Mouse (Mus musculus) midbrain, embryonic 12.5 days (tissue): ENCODE data around the gene Ubxn4. TPM values are rescaled to one million over a fixed set of nuclear protein-coding genes. Genes with fewer than 3 reads are reported as not detected.
"Not testable (repeated sequence)": the region's sequence is repeated elsewhere in the genome, so short reads cannot be mapped to it uniquely, and the experiment has no call there.

Experiments
- ATAC-seq: fragments of 200-750 bp; cut with Nextera tagmentation; 2 replicates; pipeline ENCODE4 v1.8.0; 2017; ENCODE audit warnings: low read depth, moderate TSS enrichment, moderate library complexity; ENCODE audit not compliant: low FRiP score
- H3K27ac ChIP-seq: fragments of 300-500 bp; sonication (generic); replicated peaks from 2 replicates; pipeline ENCODE4 v1.5.1; 2016; ENCODE audit warnings: mild to moderate bottlenecking
- H3K27me3 ChIP-seq: fragments of 300-500 bp; sonication (generic); 2 replicates; pipeline ENCODE4 v1.6.1; 2016; ENCODE audit warnings: mild to moderate bottlenecking
- H3K36me3 ChIP-seq: fragments of 300-500 bp; sonication (generic); 2 replicates; pipeline ENCODE4 v1.6.1; 2016
- H3K4me1 ChIP-seq: fragments of 300-500 bp; sonication (generic); 2 replicates; pipeline ENCODE4 v1.6.1; 2016
- H3K4me2 ChIP-seq: fragments of 300-500 bp; sonication (generic); replicated peaks from 2 replicates; pipeline ENCODE4 v1.6.1; 2016; ENCODE audit warnings: mild to moderate bottlenecking, moderate library complexity
- H3K4me3 ChIP-seq: fragments of 300-500 bp; sonication (generic); 2 replicates; pipeline ENCODE4 v1.5.1; 2016; ENCODE audit warnings: mild to moderate bottlenecking
- H3K9ac ChIP-seq: fragments of 300-500 bp; sonication (generic); replicated peaks from 2 replicates; pipeline ENCODE4 v1.6.1; 2016; ENCODE audit warnings: mild to moderate bottlenecking, moderate library complexity
- H3K9me3 ChIP-seq: fragments of 300-500 bp; sonication (generic); 2 replicates; pipeline ENCODE4 v1.6.1; 2016; ENCODE audit warnings: mild to moderate bottlenecking
- WGBS: fragments of 180-500 bp; shearing (Covaris S2); methylation state at CpG from one replicate; pipeline ENCODE4 v1.1.7; 2016; 5-methylcytosine and 5-hydroxymethylcytosine counted together
- microRNA counts: library from miRNA; unstranded; fragments of <30 nt; microRNA quantifications from one replicate; lab custom pipeline; 2017
- microRNA-seq: library from miRNA; unstranded; fragments of <30 nt; microRNA quantifications from one replicate; pipeline ENCODE4, GENCODE M21; 2017
- polyA plus RNA-seq: library from polyadenylated mRNA; unstranded; fragments of >200 nt; fragmentation: Nextera tagmentation; extraction: Ambion mirVana; gene quantifications from 2 replicates; pipeline ENCODE4 v1.2.1, GENCODE M21; 2016

Gene Ubxn4
- polyA plus RNA-seq, 1 experiment from 2014 or later = 76.9 TPM

DNA sequence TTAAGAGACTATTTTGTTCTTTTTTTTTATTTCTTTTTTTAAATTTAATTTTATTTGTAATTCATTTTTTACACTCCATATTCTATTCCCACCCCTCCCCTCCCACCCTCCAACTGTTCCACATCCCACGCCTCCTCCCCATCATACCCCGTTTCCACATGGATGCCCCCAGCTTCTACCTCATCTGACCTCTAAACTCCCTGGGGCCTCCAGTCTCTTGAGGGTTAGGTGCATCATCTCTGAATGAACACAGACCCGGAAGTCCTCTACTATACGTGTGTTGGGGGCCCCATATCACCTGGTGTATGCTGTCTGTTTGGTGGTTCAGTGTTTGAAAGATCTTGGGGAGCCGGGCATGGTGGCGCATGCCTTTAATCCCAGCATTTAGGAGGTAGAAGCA lies 75.5 kb downstream of the Ubxn4 start:
- 94% methylated on average over 6 of the region's 6 CpGs for WGBS
- H3K4me2 ChIP-seq, H3K9ac ChIP-seq, H3K4me3 ChIP-seq, H3K9me3 ChIP-seq, H3K4me1 ChIP-seq, H3K27me3 ChIP-seq, ATAC-seq, H3K36me3 ChIP-seq, H3K27ac ChIP-seq: not testable (repeated sequence)

DNA sequence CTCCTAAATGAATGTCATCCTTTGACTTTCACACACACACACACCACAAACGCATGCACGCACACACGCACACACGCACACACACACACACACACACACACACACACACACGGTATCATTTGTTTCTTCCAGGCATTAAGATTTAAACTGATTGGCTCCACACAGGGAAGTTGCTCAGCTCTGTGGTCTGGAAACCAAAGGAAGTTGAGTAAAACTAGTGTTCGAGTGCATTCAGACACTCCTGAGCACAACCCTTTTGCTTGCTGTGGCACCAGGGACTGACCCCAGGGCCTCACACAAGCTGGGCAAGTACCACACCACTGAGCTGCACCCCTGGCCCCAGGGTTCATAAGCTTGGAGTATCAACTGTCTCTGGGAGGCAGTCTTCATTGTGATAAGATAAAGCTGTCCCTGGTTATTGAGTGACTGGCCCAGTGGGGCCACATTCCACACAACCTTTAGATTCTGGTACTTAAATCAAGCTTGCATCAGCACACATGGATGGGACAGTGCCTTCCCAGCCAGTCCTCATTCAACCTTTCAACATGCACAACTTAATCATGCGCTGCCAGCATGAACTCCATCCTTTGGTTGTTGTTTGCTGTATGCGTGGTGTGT lies 79.4 kb downstream of the Ubxn4 start:
- Histone ChIP-seq H3K27me3 (no peaks in the 10 kb centered on the region), H3K36me3 (peaks cover 14% of the 10 kb centered on the region), H3K27ac (no peak overlapping the region), H3K4me1 (no peaks in the 10 kb centered on the region), H3K4me3 (no peak overlapping the region), H3K9me3 (no peaks in the 10 kb centered on the region), H3K9ac (no peak overlapping the region), H3K4me2 (no peak overlapping the region)
- WGBS = 93% methylated on average over 8 of the region's 8 CpGs
- ATAC-seq = no peak

DNA sequence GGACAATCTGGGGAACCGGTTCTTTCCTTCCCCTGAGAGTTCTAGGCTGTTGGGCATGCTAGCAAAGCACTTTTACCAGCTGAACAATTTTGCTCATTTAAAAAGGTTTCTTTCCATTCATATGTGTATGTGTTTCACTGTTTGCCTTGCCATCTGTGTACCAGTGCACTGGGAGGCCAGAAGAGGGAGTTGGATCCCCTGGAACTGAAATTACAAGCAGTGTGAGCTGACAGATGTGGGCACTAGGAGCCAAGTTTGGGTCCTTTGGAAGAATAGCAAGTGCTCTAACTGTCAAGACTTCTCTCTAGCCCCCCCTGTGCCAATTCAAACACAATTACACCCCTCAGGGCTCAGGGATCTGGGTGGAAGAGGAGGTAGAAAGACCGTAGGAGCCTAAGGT lies 81.0 kb downstream of the Ubxn4 start:
- Histone ChIP-seq H3K9me3 (no peaks in the 10 kb centered on the region), H3K36me3 (peaks cover 14% of the 10 kb centered on the region)

DNA sequence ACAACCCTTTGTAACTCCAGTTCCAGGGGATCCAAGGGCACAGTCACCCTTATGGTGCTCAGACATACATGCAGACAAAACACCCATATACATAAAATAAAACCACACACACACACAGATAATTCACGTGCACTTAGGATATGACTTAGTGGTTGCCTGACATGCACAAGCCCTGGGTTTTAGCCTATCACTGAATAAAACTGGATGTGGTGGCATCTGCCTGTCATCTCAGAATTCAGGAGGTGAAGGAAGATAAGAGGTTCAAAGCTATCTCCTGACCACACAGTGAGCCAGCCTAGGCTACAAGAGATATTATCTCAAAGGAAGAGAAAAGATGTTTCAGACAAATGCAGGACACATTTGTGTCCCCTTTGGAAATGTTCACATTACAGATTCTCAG lies 83.4 kb downstream of the Ubxn4 start:
- H3K4me3 ChIP-seq = no peak overlapping the region
- H3K9ac ChIP-seq = no peak overlapping the region
- ATAC-seq = no peak
- H3K4me1 ChIP-seq = no peaks in the 10 kb centered on the region
- 85% methylated on average over 1 of the region's 1 CpGs for WGBS
- H3K4me2 ChIP-seq = no peak overlapping the region
- H3K36me3 ChIP-seq = peaks cover 32% of the 10 kb centered on the region
- H3K27me3 ChIP-seq = no peaks in the 10 kb centered on the region
- H3K9me3 ChIP-seq = no peaks in the 10 kb centered on the region
- no peak overlapping the region for H3K27ac ChIP-seq

More for the DNA sequence above, 81.0 kb downstream of the Ubxn4 start:
- H3K27ac ChIP-seq = no peak overlapping the region
- 88% methylated on average over 2 of the region's 2 CpGs for WGBS
- ATAC-seq = no peak
- no peak overlapping the region for H3K4me3 ChIP-seq
- H3K4me1 ChIP-seq = no peaks in the 10 kb centered on the region
- H3K9ac ChIP-seq = no peak overlapping the region
- no peaks in the 10 kb centered on the region for H3K27me3 ChIP-seq
- H3K4me2 ChIP-seq = no peak overlapping the region

DNA sequence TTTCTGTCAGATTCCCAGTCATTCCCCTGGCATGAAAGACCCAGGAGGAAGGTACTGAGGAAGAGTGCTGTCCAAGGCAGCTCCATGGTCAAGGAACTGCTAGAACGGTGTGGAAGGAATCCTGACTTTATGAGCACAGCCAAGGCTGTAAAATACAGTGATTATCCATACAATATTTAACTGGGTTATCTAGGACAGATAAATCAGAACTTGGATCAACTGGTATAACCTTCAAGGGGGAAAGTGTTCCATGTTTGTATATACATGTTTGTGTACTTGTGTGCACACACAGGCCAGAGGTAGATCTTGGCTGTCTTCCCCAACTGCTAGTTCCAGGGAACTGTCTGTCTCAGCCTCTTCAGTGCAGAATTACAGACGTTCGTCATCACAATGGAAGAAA lies 84.5 kb downstream of the Ubxn4 start, which contains the start of gene Lct:
Lct (minus strand) TSS at position 101 of the 400 bp plus-strand sequence.
- Histone ChIP-seq H3K9me3 (no peaks in the 10 kb centered on the region), H3K4me1 (no peaks in the 10 kb centered on the region), H3K4me3 (no peak within 1 kb of the TSS), H3K9ac (no peak within 1 kb of the TSS), H3K4me2 (no peak within 1 kb of the TSS), H3K27ac (no peak within 1 kb of the TSS), H3K36me3 (peaks cover 43% of the 10 kb centered on the region), H3K27me3 (no peaks in the 10 kb centered on the region)
- ATAC-seq = no peak
- WGBS = 83% methylated on average over 3 of the region's 3 CpGs

MicroRNAs encoded within 50 kb of the gene (microRNA counts, 519-probe panel; counts per million panel counts)
- 3,497 counts per million, percentile 19 among the panel's probes with 10 or more counts for microRNA mmu-miR-128 (lab: Ali Mortazavi, UCI)

Small RNAs within 50 kb of the gene (microRNA-seq; reads per million reads assigned to microRNA genes)
- 189 reads per million, percentile 60 among the genes with 10 or more reads in this experiment for gene Mir128-1

Other genes starting within 250 kb of the Ubxn4 start
- gene Zranb3, start 140.9 kb upstream of the Ubxn4 start, polyA plus RNA-seq = 11.5 and 11.9 TPM in 2 replicates
- gene R3hdm1, start 140.7 kb upstream of the Ubxn4 start, polyA plus RNA-seq = 93.1 and 100 TPM in 2 replicates
- gene Lct, start 84.4 kb downstream of the Ubxn4 start, polyA plus RNA-seq = 0.06 and 0.14 TPM in 2 replicates
- gene Mcm6, start 115.7 kb downstream of the Ubxn4 start, polyA plus RNA-seq = 209 and 219 TPM in 2 replicates
- gene Dars, start 173.4 kb downstream of the Ubxn4 start, polyA plus RNA-seq = 164 and 174 TPM in 2 replicates